Mouse (Mus musculus) C2C12 (cell line): ENCODE results near the gene Ccl26.

ENCODE experiments used
- CTCF ChIP-seq: IDR thresholded peaks from one replicate; pipeline ENCODE4 v1.5.1; 2011; ENCODE audit not compliant: control insufficient read depth, insufficient read depth, insufficient read length
- MAX ChIP-seq: IDR thresholded peaks from one replicate; pipeline ENCODE4 v1.6.1; 2011; ENCODE audit warnings: mild to moderate bottlenecking, control low read depth
- USF1 ChIP-seq: IDR thresholded peaks from one replicate; pipeline ENCODE4 v1.6.1; 2011; ENCODE audit warnings: low read depth, mild to moderate bottlenecking, control low read depth, moderate library complexity

DNA sequence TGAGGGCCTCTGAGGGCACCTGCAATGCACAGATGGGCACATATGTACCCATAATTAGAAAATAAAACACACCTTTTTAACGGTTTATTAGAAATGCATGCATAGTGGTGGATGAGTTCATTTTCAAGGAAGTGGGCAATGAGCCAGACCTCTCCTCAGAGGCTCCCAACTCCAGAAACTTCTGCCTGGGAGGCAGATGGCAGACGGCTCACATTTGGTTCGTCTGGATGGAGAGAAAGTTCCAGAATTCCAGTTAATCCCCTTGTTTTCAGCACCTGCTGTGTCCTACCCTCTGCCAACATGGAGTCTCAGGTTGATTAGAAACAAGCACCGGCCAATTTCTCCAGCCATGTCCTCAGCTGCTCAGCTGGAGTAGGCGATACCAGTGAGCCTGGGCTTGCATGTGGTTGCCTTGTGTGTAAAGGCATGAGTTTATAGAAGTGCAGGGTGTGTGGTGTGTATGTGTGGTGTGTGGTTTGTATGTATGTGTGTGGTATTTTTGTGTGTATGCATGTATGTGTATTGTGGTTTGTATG is 46.0 kb downstream of the Ccl26 start:
- TF ChIP-seq USF1 (no peak), CTCF (no peak), MAX (no peak)
